Mouse (Mus musculus) ovary, postnatal 14 days (tissue): ENCODE data around the gene Lbhd2.
A peak's percentile ranks its signal among the peaks of the same experiment; 100 is the strongest.

Experiments used
- DNase-seq: peaks from one replicate; pipeline ENCODE4 v3.0.0; 2022; ENCODE audit warnings: low spot score

Lbhd2 gene

DNA sequence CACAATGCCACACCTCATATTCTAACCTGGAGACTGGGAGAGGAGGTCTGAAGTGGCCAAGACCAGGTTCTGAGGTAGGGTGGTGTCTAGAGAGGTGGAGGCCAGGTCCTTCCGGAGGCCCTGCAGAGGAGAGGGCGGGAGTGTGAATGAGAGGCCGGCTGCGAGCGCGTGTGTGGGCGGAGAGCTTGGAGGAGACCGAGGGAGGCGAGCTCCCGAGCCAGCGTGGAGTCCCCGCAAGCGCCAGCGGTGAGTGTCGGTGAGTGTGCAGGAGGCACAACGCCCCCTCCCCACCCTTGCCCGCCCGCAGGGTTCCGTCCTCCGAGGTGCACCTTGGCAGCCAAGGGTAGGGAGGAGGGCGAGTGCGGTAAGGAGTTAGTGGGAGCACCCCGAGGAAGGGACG lies at the start of gene Lbhd2:
Gene Lbhd2 (plus strand): TSS at position 188 of the 400 bp plus-strand sequence.
- no peak for DNase-seq

DNA sequence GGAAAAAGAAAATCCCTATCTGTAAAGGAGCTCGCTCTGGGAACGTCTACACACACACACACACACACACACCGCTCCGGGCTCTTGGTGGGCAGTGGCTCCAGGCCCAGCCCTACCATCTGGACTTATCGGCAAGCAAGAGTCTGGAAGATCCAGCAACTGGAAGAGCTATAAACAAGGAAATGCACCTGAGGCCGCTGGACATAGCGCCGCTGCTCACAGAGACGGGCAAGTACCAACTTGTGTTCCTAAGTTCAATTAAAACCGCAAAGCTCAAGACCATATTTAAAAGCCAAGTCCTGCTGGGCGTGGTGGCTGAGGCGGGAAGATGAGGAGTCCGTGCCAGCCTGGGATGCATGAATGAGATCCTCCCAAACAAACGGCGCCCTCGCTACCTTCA lies 45.9 kb upstream of the Lbhd2 start:
- DNase-seq: no peak

DNA sequence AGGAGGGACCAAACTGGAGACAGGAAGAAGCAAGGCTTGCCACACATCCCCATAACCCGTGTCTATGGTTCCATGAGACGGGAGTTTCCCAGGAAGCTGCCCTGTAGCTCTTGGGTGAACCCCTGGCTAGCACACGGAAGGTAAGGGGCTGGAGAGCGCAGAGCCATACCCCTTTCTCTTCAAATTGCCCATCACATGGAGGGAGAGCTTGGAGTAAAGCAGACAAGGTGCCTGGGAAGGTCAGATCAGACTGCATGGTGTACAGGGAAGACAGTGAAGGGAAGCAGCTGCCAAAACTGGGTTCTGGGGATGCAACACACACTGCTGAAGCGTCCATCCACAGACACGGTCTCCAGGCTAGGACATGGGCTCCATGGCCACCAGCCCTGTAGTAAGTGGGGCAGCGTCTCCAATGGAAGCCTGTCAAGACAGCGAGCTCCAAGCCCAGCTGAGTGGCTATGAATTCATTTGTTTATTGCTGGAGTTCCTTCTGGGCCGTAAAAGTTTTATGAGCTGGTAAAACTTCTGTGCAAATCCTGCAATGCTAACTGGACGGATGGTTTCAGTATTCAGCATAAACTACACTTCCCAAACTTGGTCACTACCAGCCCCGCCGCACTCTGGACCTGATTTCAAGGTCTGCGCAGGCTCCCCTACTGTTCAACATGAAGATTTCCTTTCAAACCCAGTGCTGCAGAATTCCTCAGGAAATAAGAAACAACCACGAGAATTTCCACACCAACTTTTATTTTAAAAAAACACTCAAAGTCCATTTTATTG lies 45.1 kb upstream of the Lbhd2 start:
- DNase-seq: no peak

DNA sequence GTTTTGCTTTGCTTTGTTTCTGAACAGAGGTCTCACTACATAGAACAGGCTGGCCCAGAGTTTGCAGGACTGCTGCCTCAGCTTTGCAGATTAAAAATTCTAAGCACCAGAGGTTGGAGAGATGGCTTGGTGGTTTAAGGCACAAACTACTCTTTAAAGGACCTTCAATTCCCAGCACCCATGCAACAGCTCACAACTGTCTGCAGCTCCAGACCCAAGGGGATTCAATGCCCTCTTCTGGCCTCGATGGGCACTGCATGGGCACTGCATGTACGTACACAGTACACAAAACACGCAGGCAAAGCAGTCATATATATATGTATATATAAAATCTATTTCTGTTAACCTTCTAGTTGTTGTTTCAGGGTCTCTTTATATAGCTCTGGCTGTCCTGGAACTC lies 42.4 kb upstream of the Lbhd2 start:
- no peak for DNase-seq

DNA sequence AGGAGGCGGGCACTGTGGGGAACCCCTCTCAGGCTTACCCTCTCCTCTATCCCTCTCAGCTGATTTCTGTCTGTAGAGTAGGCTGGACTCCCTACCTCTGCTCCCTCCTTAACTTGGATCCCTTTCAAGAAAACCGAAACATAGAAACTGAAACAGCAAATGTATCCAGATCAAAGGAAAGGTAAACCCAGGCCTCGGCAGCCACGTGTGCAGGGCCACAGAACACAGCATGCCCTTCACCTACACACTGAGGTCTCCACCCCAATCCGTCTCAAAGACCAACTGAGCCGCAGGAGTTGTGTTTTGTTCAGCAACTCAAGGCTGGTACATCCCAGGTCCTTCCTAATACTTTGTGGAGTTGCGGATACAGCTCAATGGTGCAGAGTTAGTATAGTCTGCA lies 39.5 kb upstream of the Lbhd2 start:
- DNase-seq: no peak

DNA sequence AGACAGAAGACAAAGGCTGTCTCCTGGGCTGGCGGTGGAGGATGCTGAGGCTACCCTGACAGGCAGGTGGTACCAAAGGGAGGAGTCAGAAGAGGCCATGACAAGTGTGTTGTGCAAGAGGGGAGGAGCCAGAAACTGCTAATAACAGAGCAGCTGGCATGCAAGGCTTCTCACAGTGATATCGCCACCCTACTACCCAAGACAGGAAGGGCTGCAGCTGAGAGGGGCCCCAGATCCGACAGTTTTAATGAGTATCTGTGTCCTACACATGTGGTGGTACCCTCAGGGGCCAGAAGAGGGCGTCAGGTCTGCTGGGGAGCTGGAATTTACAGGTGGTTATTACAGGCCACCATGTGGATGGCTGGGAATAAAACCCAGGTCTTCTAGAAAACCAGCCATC lies 36.4 kb upstream of the Lbhd2 start:
- no peak for DNase-seq

DNA sequence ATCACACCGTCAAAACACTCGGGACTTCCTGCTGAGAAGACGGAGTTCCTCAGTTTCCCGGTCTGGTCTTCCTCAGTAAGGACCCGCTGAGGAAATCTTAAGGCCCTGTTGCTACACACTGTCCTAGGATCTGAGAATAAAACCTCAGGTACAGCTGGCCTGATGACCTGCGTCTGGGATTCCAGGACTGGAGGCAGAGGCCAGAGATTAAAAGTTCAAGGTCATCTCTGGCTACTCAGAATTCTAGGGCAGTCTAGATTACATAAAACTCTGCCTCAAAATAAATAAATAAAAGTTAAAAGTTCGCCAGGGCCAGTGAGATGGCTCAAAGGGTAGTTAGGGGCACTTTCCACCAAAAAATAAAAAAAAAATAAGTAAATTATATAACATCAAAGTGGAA lies 34.7 kb upstream of the Lbhd2 start:
- no peak for DNase-seq

DNA sequence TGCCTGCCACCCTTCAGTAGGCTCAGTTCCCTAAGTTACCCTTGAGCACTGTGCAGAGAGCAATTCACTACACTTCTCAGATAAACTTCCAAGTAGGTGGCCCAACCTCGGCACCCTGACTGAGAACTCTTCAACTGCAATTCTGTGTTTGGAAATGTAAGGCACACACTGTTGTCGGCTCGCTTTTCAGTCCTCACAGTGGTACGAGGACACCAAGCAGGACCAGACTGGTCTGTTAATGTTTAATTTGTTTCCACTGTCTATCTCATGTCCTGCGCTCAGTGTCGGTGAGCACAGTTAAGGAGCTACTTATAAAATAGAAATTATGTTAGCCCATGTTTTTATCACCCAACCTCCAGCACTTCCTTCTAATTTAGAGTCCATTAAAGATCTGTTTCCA lies 33.2 kb upstream of the Lbhd2 start:
- DNase-seq: no peak

DNA sequence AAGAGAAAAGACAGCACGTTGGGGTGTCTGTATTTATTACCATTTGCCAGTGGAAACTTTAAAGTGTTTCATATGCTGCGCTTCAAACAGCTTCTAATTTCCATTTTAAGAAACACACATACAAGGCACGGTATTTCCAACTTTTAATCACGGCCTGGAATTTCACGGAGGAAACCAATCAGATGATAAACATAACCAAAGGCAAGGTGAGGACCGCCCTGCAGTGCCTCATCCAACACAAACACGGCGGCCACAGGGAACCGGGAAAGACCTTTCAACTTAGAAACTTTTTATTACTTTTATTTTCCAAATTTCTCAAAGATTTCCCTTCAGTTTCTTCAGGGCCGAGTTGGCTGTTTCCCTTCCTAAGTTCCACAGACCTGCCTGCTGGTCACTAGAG lies 31.9 kb upstream of the Lbhd2 start:
- no peak for DNase-seq

DNA sequence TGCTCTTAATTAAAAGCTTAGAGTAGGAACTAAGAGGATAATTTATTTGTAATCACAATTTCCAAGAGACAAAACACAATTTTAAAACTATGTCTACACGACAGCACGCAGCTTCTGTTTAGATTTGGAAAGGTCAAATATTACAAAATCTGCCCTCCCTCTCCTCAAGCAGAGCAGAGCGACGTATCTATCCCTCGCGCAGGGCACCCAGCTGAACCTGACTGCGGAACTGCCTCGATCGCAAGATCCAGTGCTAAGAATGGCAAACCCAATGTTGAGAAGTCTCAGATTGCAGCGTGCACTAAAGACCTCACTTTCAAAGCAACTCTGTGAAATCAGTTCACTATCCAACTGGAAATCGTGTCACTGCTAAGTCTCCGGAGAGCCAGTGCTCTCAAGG lies 31.1 kb upstream of the Lbhd2 start:
- DNase-seq: no peak

DNA sequence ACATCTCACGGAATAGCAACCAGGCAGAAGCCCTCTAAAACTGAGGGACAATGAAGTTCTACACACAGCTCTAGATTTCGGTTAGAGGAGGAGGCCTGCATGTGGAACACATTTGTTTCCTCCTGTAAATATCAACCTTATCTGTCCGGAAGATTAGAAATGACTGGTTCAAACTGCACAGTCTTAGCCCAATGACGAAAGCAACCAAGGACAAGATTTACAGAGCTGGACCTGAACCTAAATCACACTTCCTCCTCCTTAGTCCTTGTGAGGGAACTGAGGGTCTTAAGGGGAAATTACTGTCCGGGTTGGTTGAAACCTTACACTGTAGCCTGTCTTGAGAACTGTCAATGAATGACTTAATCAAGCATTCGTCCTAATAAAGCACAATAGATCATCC lies 30.6 kb upstream of the Lbhd2 start:
- DNase-seq: no peak

DNA sequence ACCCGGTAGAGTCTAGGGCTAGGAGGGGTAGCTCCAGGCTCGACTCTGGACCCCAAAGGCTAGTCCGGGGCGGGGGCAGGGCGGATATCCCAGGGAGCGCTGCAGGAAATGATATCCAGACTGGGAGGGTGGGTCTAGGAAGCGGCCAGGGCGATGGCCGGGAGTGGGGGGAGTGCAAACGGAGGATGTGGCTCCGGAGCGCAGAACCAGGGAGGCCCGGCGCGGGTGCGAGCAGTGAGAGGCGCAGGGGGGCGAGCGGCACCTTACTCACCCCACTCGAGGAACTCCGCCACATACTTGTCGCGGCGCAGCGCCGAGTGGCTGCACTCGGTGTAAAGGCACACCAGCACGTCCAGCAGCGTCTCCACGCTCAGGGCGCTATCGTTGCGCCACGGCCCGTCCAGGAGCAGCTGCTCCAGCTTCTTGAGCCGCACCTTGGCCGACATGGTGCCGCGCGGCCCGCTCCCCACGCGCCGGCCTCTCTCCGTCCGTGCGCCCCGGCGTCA lies 29.7 kb upstream of the Lbhd2 start:
- peak; percentile 47 for DNase-seq

DNA sequence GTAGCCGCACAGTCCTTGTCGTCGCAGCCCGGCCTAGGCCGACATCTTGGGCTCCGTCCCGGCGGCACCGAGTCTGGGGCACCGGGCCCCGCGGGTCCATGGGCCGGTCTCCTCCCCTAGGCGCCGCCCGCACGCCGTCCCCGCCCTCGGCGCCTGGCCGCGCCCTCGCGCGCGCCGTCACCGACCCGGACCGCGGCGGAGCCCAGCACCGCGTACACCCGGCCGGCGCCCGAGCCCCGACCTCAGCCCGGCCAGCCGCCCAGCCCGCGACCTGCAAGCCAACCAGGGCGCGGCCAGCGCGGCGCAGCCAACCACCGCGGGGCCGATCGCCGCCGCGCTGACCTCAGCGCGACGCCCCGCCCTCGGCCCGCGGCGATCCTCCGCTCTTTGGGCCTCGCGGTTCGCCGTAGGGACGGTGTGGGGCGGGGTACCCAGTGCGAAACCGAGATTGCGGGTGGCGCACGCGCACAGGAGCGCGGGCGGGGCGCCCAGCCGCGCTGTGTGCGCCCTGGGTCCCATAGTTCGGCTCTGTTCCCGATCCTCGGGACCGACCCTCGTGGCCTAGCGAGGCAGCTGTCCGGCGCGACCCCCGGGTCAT lies 29.1 kb upstream of the Lbhd2 start, which contains the start of gene Cdc42bpb:
Gene Cdc42bpb (minus strand): TSS at position 343 of the 598 bp plus-strand sequence.
- peak; percentile 89 for DNase-seq

DNA sequence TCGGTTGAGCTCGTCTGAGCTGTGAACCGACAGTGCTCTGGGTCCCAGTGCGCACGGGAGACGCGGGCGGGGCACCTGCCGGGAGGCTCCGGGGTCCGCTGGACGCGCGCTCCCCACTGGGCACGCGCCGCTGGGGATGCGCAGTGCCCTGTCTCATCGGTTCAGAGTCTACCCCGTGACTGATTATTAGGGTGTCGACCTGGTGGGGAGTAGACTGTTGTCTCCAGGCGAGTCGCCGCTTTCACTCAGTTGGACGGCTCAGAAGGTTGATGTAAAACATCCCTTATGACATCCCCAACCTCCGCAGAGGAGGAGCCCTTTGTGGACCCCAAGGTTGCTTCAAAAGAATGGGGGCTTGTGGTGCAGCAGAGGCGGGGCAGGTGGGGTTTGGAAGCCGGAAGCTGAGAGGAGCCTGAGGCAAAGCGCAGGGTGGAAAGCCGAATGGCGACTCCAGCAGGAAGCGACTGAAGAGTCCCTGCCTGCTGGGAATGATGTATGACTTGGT lies 28.6 kb upstream of the Lbhd2 start:
- no peak for DNase-seq

DNA sequence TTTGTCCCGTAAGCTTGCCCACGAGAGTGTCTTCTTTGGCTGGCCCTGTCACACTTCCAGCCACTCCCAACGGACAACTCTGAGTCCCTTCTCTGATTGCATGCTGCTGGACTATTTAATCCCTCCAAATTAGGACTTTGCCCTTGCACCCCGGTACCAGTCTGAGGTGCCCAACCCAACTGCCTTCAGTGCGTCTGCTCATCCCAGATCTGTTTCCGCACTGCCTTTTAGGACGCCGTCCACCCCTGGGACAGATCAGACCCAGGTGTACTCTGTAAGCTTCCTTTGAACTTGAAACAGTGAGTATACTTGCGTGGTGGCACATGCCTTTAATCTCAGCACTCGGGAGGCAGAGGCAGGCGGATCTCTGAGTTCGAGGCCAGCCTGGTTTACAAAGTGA lies 27.8 kb upstream of the Lbhd2 start:
- DNase-seq: no peak

DNA sequence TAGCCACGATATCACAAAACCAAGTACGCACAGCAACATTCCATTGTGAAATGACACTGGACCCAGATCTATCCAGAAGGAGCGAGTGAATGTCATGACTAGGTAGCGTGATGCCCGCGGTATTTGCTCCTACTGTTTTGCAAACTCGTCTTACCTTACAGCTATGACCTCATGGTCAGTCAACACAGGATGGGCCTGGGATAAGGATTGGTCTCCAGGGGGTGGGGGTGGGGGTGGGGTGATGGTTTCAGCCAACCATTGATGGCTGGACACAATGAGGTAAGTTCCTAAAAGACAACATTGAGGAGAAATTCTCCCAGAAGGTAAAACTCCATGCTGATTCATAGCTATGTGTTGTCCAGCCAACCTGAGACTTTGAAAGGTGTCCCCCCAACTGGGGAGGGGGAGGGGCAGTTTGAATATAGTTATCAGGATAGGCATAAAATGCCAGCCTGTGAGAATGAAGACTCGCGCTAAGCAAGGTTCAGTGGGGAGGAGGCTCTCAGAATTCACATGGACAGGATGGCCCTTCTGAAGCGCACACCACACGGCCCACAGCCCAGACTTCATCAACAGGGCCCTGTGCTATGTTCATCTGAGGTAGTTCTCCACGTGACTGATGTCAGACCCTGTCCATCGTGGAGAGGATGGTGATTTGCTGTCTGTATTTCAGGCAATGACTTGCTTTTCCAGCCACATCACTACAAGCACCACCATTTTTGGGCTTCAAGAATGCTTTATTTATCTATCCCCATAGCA lies 20.5 kb upstream of the Lbhd2 start:
- DNase-seq: no peak

DNA sequence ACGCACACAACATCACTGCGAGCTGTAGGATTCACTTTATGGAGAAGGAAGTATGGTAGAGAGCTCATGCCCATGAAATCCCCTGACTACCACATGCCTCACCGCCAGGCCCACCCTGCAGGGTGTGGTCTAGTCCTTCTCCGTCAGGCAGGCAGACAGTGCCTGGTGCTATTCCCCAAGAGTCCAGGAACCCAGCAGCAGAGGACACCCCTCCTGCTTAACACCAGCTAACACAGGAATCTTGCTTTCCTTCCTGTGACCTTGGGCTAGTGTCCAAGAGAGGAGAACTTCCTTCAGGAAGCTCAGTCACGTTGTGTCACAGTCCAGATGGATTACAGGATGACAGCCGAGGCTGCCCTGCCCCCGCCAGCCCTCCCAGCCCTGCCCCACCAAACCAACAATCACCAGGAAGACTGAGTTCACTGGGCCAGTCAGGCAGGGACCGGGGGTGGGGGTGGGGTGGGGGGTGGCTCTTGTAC lies 19.9 kb upstream of the Lbhd2 start:
- DNase-seq: no peak

DNA sequence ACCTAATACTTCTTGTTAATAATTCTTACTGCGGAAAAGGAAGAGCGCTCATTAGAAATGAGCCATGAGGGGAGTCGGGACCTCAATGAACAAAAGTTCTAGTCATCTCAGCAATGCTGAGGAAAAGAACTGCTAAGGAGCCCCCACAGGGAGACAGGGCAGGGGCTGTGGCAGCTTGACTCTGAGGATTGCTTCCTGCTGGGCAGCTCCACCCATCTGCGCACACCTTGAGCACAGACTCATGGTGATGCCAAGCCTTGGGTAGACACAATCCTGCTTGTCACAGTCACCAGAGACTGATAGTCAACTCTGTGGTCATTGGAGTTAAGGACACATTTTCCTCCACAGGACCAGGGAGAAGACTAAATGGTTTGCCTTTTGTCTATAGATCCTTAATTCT lies 19.5 kb upstream of the Lbhd2 start:
- DNase-seq: no peak

DNA sequence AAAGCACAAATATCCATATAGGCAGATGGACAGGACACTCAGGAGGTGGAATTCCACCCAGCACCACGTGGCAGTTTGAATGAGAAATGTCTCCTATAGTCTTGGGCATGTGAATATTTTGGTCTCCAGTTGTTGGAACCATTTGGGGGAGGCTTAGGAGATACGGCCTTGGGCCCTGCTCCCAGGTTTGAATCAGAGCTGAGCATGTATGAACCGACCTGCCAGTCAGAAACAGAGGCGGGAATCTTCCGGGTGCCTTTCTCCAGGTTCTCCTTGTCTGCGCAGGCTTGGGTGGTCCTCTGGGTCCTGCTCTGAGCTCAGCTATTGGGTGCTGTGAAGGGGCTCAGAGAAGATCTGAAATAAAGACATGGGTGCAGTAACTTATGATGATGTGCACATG lies 12.6 kb upstream of the Lbhd2 start:
- no peak for DNase-seq

DNA sequence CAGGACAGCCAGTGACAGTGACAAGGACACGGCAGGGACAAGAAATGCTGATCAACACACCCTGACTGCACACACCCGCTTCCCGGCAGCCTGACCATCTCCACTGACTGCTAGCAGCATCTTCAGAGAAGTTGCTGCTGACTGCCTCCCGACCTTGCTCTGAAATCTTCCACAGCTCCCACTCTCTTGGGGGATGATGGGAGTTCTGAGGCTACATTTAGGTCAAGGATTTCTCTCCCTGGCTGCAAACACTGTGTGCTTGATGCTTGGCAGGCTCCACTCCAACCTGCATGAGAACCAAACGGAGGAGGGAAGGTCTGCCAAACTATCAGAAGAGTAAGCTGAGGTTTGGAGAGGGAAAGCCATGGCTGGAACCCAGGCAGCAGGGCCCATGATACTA lies 9.6 kb upstream of the Lbhd2 start:
- DNase-seq: no peak

DNA sequence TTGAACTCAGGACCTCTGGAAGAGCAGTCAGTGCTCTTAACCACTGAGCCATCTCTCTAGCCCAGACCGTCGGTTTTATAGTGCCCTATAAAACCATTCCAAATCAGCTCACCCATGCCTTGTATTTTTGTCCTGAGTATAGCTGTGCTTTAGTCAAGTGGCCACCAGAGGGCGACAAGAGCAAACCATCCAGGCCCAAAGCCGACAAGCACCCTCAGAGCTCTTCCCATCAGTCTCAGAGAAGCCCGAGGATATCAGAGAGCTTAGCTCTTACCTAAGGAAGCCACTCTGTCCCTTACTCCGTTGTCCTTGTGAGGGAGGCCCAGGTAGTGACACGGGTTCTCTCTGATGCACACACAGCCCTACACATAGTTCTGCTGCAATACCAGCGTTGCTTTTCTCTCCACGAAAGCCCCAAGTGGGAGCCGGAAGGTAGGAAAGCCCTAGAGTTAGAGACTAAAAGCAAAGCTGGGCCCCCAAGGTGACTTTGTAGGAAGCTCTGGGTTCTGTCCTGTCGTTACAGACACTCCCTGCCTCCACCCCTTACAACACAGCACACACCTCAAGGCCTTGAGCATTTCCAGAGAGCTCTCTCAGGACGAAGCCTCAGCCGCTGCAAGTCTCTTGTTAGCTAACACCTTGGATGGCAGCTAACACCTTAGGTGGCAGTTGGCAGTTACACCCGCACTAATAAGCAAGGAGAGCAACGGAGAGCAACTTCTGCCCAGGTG lies 5.0 kb upstream of the Lbhd2 start:
- peak; percentile 68 for DNase-seq

DNA sequence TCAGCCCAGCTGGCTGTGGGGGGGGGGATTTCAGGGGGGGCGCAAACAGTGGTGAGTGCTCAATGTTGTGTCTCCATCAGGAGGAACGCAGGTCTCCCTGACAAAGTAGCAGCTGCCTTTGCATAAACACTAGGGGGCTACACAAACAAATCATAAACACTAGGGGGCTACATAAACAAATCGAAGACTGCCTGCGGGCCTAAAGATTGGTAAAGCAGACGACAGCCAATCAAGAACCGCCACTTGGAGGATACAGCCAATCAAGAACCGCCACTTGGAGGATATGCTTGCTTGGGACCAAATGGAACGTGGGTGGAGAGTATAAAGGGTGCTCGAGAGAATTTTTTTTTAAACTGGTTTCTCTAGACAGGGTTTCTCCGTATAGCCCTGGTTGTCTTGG lies 1.7 kb upstream of the Lbhd2 start:
- no peak for DNase-seq
